Mouse (Mus musculus) G1E (cell line): ENCODE data around the gene P2ry6. TPM values are rescaled to one million over a fixed set of nuclear protein-coding genes. Genes with fewer than 3 reads are reported as not detected.

Experiments used
- ATAC-seq: 2 replicates; pipeline ENCODE4 v1.8.0; 2016; ENCODE audit warnings: mild to moderate bottlenecking; ENCODE audit not compliant: insufficient number of reproducible peaks, poor library complexity, low FRiP score, severe bottlenecking; ENCODE audit errors: extremely low read depth
- DNase-seq: peaks from one replicate; pipeline ENCODE4 v3.0.0; 2012; ENCODE audit warnings: low spot score
- H3K27me3 ChIP-seq: 2 replicates; pipeline ENCODE4 v1.6.1; 2012; ENCODE audit warnings: mild to moderate bottlenecking, low read length, inconsistent platforms; ENCODE audit not compliant: insufficient read depth
- H3K36me3 ChIP-seq: replicated peaks from 2 replicates; pipeline ENCODE3; 2012; ENCODE audit warnings: mild to moderate bottlenecking, inconsistent platforms
- H3K4me1 ChIP-seq: 2 replicates; pipeline ENCODE4 v1.6.1; 2012; ENCODE audit warnings: low read depth, low read length, inconsistent platforms, mixed read lengths; ENCODE audit not compliant: insufficient read depth
- H3K4me3 ChIP-seq: 2 replicates; pipeline ENCODE4 v1.5.1; 2012; ENCODE audit warnings: low read depth, mild to moderate bottlenecking, inconsistent platforms, low read length, moderate library complexity, mixed read lengths
- H3K9me3 ChIP-seq: replicated peaks from 2 replicates; pipeline ENCODE4 v1.6.1; 2012; ENCODE audit warnings: inconsistent platforms
- CTCF ChIP-seq: IDR thresholded peaks from 2 replicates; pipeline ENCODE4 v1.5.1; 2012; ENCODE audit warnings: low read depth, low read length, inconsistent platforms, mixed read lengths
- GATA1 ChIP-seq: IDR thresholded peaks from 2 replicates; pipeline ENCODE4 v1.6.1; 2012; ENCODE audit warnings: borderline replicate concordance, low read length, inconsistent platforms, mixed read lengths
- GATA2 ChIP-seq: IDR thresholded peaks from 2 replicates; pipeline ENCODE4 v1.6.1; 2012; ENCODE audit warnings: low read depth, low read length, inconsistent platforms, borderline replicate concordance
- POLR2AphosphoS5 ChIP-seq: IDR thresholded peaks from 2 replicates; pipeline ENCODE4 v1.6.1; 2012; ENCODE audit warnings: low read depth, low read length, inconsistent platforms; ENCODE audit not compliant: insufficient replicate concordance
- TAL1 ChIP-seq: conservative IDR thresholded peaks from 2 replicates; pipeline ENCODE4 v1.6.1; 2012; ENCODE audit warnings: low read depth, low read length, inconsistent platforms, mixed read lengths
- polyA plus RNA-seq: library from polyadenylated mRNA; stranded (reverse); fragments of >175 nt; gene quantifications from 2 replicates; pipeline ENCODE4 v1.2.3, GENCODE M21; 2012
- total RNA-seq, 2 experiments: library from RNA; stranded (forward) in 1 of 2; stranded (reverse) in 1 of 2; fragments of 200-1000 nt in 1 of 2; fragments of >200 nt in 1 of 2; fragmentation: Nextera tagmentation in 1 of 2; gene quantifications; 2 replicates each; pipeline ENCODE4 v1.2.3; 2014 to 2017

The P2ry6 gene
- total and polyA plus RNA-seq, 3 experiments, result 0.02 to 0.27 TPM; not detected in 1

DNA sequence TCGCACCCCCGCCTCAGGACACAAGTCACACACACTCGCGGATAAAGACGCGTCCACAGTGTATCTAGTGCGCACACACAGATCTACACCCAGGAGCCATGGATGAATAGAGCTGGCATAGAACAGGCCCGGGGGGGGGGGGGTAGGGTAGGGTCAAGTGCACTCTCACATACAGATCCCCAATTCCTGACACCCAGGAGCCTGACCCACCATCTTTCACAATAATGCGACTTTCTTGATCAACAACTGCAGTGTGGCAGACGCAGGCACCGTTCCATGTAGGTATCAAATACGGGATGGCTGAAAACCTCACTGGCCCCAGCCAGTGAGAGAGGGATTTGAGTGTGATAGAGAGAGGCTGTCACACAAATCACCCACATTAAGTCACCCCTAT is 79.6 kb downstream of the P2ry6 start:
- ATAC-seq, result no peak

DNA sequence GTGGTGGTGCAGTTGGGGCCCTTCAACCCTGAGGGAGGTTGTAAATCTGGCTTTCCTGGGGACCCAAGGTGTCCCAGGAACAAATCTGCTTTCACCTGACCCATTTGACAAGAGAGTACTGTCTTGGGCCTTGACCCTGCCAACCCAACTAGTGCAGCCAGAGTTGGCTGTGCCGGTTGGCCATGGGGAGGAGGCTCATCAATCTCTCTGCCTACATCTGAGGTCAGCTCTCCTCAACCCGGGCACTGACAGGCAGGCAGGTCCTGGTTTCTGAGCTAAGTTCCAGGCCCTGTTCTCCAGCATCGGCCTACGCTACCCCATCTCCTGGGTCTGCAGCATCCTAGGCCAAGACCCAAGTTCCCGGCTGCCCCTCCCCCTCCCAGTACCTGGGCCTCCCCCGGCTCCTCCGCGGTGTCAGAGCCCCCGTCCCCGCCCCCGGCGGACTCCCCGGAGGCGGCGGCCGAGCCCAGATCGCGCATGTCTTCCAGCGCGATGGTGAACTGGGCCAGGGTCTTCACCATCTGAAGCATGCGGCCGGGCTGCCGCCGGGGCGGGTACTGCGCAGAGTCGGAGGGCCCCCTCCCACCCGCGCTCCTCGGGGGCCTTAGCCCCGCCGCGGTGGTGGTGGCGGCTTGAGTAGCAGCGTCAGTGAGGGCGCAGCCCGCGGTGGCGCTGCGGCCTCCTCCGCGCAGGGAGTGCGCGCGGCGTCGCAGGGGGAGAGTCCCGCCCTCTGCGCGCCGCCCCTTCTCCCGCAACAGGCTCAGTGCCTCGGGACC is 80.2 kb downstream of the P2ry6 start:
- no peak for ATAC-seq
- Histone ChIP-seq H3K36me3 (no peaks in the 10 kb centered on the region), H3K27me3 (peaks cover 34% of the 10 kb centered on the region), H3K4me3 (no peak overlapping the region), H3K4me1 (no peaks in the 10 kb centered on the region; the same call in 1 of the 2 replicates), H3K9me3 (no peaks in the 10 kb centered on the region)
- TF ChIP-seq GATA2, result no peak
- TF ChIP-seq GATA1, result no peak
- no peak for TF ChIP-seq CTCF
- no peak for TF ChIP-seq TAL1
- no peak for TF ChIP-seq POLR2AphosphoS5
- DNase-seq, result no peak

More for the DNA sequence above, 79.6 kb downstream of the P2ry6 start:
- no peak for TF ChIP-seq GATA2
- TF ChIP-seq GATA1, result no peak
- TF ChIP-seq POLR2AphosphoS5, result no peak
- TF ChIP-seq CTCF, result no peak
- no peak for TF ChIP-seq TAL1
- no peaks in the 10 kb centered on the region; the same call in 1 of the 2 replicates for H3K4me1 ChIP-seq
- no peak overlapping the region for H3K4me3 ChIP-seq
- no peak for DNase-seq
- H3K27me3 ChIP-seq, result peaks cover 32% of the 10 kb centered on the region
- no peaks in the 10 kb centered on the region for H3K9me3 ChIP-seq
- H3K36me3 ChIP-seq, result no peaks in the 10 kb centered on the region

DNA sequence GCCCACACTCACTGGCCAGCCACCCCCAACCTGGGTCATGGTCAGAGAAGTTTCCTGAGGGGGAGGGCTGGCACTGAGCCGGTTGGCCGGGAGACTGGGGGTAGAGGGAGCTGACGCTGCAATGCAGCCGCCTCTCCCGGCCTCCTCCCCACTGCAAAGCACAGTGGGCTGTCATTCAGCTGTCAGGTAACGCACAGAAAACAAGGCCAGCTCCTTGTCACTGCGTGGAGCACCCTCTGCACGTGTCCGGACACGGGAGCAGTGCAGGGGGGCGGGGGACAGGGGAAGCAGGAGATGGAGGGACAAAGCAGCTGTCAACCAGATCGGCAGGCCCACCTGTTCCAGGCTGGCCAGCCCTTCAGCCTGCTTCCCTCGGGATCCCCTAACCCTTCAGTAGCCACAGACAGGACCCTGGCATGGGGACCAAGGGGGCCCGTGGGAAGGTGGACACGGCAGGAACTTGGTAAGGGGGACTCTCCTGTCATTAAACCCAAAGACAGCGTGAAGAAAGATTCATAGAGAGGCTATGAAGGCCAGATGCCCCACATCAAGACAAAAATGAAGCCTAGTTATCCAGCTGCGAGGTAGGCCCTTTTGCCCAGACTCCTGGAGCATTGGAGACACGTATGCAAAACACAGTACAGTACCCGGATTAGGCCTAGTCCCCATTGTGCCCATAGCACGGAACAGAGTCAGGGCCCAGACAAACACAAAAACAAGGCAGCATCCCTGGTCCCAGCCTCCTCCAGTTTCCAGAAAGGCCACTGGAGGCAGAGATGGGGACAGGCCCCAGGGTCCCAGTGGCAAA is 81.0 kb downstream of the P2ry6 start:
- no peaks in the 10 kb centered on the region for H3K9me3 ChIP-seq
- ATAC-seq, result no peak
- no peak for DNase-seq
- H3K4me3 ChIP-seq, result no peak overlapping the region
- TF ChIP-seq POLR2AphosphoS5 (no peak), GATA1 (no peak), CTCF (no peak), GATA2 (no peak), TAL1 (no peak)
- H3K27me3 ChIP-seq, result peaks cover 42% of the 10 kb centered on the region
- no peaks in the 10 kb centered on the region for H3K36me3 ChIP-seq
- no peaks in the 10 kb centered on the region; the same call in 1 of the 2 replicates for H3K4me1 ChIP-seq

Other genes starting within 250 kb of the P2ry6 start
- gene Relt, start 111.2 kb downstream of the P2ry6 start, total RNA-seq (2014; fragmentation: Nextera tagmentation), result 15.4 and 21.5 TPM in 2 replicates
- 25.5 and 39.1 TPM in 2 replicates for gene Relt, start 111.2 kb downstream of the P2ry6 start, total RNA-seq (2017)
- 75.6 and 75.9 TPM in 2 replicates for gene Relt, start 111.2 kb downstream of the P2ry6 start, polyA plus RNA-seq
- not detected in 2 replicates for gene Arhgef17, start 42.5 kb downstream of the P2ry6 start, total RNA-seq (2014; fragmentation: Nextera tagmentation)
- gene Arhgef17, start 42.5 kb downstream of the P2ry6 start, total RNA-seq (2017), result under 0.01 and 0.05 TPM in 2 replicates
- 0.02 TPM in 1 of 2 replicates, not detected in the other for gene Arhgef17, start 42.5 kb downstream of the P2ry6 start, polyA plus RNA-seq
- gene P2ry2, start 38.2 kb upstream of the P2ry6 start, total RNA-seq (2014; fragmentation: Nextera tagmentation), result not detected in 2 replicates
- 0.27 and 0.35 TPM in 2 replicates for gene P2ry2, start 38.2 kb upstream of the P2ry6 start, total RNA-seq (2017)
- not detected in 2 replicates for gene P2ry2, start 38.2 kb upstream of the P2ry6 start, polyA plus RNA-seq
- gene Fchsd2, start 118.2 kb upstream of the P2ry6 start, total RNA-seq (2014; fragmentation: Nextera tagmentation), result 31.3 and 34.6 TPM in 2 replicates
- gene Fchsd2, start 118.2 kb upstream of the P2ry6 start, total RNA-seq (2017), result 14.7 and 14.9 TPM in 2 replicates
- 5.8 and 9.7 TPM in 2 replicates for gene Fchsd2, start 118.2 kb upstream of the P2ry6 start, polyA plus RNA-seq